Mouse (Mus musculus) T-helper 2 cell (primary cell): Measurements from ENCODE around the gene Olfr1359.
"Not testable (repeated sequence)": the region's sequence is repeated elsewhere in the genome, so short reads cannot be mapped to it uniquely, and the experiment has no call there.

ENCODE experiments used
- in situ Hi-C: fragments of 300-600 bp; cut with MboI, MseI; formaldehyde crosslinking; loops from one replicate; pipeline ENCODE4 v1.15.1; 2025; ENCODE audit warnings: high pct_unique_total_duplicates

Gene Olfr1359

DNA sequence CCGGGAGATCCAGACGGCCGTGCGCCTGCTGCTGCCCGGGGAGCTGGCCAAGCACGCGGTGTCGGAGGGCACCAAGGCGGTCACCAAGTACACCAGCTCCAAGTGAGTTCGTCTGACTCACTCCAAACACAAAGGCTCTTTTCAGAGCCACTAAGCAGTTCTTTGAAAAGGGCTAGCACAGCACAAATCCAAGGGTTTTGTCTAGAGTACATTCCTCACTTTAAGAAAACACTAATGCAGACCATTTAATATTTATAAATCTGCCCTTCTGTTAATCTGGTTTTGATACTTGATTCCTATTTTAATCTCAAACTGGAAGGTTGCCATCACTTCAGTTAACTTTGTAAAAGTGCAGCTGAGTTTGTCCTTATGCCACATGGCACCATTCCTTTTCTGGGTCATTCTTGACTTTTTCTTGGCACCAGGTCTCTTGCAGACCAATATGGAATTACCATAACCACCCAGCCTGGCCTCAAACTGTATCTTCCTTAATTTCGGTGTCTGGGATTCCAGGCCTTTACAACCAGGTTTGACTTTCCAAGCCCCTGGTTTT, 24.5 kb downstream of the Olfr1359 start:
- in situ Hi-C loops: loop anchor here (25.0 kb wide), 2 partner anchors 485 to 1715 kb away; no protein-coding TSS in a partner anchor

DNA sequence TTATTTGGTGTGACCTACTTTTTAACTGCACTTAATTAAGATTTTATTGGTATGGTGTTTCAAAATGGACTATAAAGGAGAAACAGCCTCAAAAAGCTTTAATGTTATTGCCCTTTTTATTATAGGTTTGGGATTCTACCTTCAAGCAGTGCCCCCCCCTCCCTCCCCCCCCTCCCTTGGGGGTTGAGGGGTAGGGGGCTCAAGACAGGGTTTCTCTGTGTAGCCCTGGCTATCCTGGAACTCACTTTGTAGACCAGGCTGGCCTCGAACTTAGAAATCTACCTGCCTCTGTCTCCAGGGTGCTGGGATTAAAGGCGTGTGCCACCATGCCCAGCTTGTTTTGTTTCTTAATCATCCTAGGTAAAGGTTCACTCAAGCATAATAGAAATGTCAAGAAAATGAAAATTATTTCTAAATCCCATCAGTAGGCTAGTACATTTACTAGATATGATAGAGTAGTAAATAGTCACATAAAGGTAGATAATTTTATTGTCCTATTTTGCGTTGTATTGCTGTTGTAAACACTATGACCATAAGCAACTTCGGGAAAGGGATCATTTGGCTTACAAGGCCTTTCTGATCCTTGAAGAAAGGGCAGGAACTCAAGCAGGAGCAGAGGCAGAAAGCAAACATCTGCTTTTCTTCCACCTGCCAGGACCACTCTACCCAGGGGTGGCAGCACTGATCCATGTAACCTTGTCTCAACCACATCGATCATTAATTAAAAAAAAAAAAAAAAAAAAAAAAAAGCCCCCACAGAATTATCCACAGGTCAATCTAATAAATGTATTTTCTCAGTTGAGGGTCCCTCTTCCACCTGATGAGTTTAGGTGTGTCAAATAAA, 25.3 kb downstream of the Olfr1359 start:
- in situ Hi-C loops: loop anchor here (25.0 kb wide), 2 partner anchors 486 to 1714 kb away; no protein-coding TSS in a partner anchor

DNA sequence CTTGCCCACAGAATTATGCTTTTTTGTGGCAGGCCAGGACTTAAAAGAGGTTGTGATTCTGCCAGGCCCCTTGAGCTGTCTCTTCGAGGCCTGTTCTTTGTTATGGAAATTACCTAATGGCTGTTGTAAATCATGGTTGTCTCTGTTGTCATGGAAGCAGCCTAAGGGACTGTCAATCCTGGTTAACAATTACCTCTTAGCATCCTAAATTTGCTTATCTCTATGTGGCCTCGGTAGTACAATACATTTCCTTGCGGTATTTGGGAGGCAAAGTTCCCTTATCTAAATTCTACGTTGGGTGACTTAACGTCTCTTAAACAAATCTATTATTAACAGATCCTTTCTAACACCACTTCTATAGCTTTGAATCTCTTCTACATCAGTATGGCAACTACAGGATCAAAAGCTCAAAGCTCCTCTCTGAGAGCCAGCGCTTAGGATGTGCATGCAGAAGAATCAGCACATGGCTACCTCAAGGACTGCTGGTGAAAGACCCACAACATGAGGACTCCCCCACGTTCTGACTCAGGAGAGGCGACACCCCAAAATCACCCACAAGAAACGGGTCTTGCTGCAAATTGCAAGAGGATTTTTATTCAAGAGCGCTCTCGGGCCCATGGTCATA, 30.1 kb downstream of the Olfr1359 start:
- in situ Hi-C loops: no loop called here

GRCm38 (mm10) chr13:21729544-21729943, 31.6 kb downstream of the Olfr1359 start:
- in situ Hi-C loops: no loop called here

DNA sequence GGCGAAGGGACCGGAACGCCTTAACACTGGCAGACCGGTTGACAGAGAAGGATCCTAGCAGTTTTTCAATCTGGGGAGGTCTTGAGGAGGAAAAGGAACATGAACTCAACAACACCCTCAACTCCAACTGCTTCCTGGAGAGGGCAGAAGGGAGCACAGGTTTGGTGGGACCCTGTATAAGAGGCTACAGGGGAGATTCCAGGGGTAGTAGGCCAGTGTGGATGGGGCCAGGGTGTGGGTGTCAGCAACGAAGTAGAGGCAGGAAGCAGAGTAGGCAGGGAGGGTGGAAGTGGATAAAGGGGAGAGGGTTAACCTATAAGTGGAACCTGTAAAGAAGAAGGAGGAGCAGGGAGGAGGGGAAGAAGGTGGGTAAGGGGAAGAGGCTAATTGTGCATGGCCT, 35.6 kb downstream of the Olfr1359 start:
- in situ Hi-C loops: no loop called here

DNA sequence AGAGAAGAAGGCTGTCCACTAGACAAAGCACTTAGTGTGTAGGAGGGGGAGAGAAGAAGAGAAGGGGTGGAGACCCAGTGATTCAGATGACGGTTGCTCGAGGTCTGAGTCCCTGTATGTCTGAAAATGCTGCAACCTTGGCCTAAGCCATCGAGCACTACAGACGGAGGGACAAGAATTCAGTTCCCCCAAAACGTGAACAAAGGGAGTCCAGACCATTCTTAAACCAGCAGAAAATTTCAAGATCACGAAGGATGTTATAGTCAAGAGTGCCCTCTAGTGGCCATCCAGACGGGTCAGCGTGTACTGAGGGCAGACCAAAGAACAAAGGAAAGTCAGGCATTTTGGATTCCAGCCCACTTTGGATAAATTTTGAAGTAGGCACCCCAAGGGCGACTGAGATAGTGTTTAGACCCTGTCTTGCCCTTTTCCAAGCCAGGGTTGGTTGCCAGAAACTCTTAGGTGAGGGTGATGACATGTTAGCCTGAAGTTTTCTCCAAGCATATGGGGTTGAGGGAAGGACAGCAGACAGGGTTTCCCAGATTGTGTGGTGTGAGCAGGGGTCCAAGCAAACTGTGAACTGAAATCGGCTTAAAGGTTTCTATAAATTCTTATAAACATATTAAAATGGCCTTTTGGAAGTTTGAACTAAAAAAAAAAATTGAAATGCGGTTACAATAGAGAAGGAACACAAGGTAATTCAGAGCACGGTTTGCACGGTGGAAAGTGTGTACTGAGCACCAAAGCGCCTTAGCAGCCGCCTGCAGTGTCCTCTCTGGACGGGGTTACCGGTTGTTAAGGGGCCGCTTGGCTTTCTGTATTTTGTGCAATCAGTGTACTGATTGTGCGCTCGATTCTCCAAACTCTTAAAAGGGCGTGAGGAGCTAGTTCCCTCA, 36.3 kb downstream of the Olfr1359 start:
- in situ Hi-C loops: no loop called here

DNA sequence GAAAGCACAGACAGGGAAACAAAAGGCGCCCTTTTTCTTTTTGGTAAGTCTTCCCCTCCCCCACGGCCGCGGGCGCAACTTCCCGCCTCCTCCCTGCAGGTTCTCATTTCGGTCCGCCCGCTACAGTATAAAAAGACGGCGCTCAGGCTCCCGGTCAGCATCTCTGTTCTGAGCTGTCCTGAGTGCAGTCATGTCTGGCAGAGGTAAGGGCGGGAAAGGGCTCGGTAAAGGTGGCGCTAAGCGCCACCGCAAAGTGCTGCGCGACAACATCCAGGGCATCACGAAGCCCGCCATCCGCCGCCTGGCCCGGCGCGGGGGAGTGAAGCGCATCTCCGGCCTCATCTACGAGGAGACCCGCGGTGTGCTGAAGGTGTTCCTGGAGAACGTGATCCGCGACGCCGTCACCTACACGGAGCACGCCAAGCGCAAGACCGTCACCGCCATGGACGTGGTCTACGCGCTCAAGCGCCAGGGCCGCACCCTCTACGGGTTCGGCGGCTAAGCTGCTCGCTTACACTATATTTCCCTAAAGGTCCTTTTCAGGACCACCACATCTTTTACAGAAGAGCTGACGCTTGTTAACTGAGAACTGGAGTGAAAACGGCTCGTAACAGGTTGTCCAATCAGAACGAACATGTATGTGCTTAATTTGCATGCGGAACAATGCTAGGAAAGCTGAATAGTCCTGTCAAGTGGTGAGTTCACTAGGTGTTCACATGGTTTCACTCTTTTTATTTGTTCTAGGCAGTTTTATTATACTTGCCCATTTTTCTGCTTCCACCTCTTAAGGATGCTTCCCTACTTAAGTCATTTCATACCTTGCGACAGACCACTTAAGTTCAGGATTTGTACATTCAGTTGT, 37.2 kb downstream of the Olfr1359 start, which contains the start of gene Hist1h4j:
TSS of gene Hist1h4j (plus strand) at position 159 of the 862 bp plus-strand sequence.
- in situ Hi-C loops: not testable (repeated sequence)

DNA sequence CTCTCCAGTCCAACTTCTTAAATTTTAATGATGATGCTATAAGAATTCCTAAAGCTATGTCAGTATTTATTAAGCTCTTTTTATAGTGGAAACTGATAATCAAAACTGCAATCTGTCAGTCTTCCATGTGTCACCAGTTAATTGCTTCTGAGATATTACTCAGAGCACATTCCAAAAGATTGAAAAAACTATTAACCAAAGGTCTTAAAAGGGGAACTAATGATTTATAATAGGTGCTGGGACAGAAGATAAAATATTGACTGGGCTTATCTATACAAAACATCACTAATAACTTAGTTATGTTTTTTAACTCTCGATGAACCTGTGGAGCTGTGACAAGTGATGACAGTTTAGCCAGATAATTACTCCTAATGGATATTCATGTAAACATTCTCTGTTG, 47.1 kb downstream of the Olfr1359 start:
- in situ Hi-C loops: loop anchor here (5.0 to 10.0 kb wide), 2 partner anchors 42 to 1400 kb away; partner anchors contain the start of genes Hist1h2an and Hist1h2bp

GRCm38 (mm10) chr13:21749387-21750158, 51.7 kb downstream of the Olfr1359 start:
- in situ Hi-C loops: loop anchor here (5.0 to 10.0 kb wide), 2 partner anchors 38 to 1405 kb away; partner anchors contain the start of genes Hist1h2an and Hist1h2bp

DNA sequence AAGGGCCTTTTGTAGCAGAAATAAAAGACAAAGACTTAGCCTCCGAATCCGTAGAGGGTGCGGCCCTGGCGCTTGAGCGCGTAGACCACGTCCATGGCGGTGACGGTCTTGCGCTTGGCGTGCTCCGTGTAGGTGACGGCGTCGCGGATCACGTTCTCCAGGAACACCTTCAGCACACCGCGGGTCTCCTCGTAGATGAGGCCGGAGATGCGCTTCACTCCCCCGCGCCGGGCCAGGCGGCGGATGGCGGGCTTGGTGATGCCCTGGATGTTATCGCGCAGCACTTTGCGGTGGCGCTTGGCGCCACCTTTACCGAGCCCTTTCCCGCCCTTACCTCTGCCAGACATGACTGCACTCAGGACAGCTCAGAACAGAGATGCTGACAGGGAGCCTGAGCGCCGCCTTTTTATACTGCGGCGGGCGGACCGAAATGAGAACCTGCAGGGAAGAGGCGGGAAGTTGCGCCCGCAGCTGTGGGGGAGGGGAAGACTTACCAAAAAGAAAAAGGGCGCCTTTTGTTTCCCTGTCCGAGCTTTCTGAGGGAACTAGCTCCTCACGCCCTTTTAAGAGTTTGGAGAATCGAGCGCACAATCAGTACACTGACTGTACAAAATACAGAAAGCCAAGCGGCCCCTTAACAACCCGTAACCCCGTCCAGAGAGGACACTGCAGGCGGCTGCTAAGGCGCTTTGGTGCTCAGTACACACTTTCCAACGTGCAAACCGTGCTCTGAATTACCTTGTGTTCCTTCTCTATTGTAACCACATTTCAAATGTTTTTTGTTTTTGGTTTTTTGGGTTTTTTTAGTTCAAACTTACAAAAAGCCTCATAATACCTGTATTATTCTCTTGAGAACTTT, 52.5 kb downstream of the Olfr1359 start, which contains the start of gene Hist1h4k:
TSS of gene Hist1h4k (minus strand) at position 347 of the 859 bp plus-strand sequence.
- in situ Hi-C loops: not testable (repeated sequence)

DNA sequence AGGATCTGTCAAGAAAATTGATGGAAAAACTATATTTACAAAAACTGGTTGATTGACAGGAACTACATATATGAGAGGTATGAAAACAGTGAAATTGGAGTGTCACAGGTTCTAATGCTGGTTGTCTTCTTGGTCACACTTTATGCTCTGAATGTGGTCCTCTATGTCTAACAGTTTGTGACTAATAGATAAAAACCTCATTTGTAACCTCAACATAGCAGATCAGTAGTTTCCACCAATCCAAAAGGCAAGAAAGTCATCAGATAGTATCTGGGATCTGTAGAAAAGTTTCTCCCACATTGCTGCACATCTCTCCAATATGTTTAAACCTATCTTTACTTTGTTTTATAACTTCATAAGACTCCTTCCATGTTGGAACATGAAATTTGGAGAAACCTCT, 53.5 kb downstream of the Olfr1359 start:
- in situ Hi-C loops: no loop called here

DNA sequence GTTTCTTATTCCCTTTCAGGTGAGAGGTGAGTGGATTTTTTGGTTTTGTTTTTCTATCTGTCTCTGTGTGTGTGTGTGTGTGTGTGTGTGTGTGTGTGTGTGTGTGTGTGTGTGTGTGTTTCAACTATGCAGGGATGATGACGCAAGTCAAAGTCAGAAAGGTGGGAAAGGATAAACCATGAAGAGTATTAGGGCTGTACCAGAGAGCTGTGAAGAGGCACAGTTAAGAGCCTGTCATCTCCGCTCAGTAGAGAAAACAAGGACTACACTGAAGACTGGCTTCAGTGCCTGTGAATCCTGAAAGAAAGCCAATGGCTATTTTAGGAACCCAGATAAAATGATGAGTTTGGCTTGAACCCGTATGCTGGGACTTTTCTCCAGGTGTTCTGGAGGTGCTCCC, 53.9 kb downstream of the Olfr1359 start:
- in situ Hi-C loops: no loop called here

- in situ Hi-C loops: no loop called here
These were observed 54.4 kb downstream of the Olfr1359 start for GRCm38 (mm10) chr13:21752356-21752755.

DNA sequence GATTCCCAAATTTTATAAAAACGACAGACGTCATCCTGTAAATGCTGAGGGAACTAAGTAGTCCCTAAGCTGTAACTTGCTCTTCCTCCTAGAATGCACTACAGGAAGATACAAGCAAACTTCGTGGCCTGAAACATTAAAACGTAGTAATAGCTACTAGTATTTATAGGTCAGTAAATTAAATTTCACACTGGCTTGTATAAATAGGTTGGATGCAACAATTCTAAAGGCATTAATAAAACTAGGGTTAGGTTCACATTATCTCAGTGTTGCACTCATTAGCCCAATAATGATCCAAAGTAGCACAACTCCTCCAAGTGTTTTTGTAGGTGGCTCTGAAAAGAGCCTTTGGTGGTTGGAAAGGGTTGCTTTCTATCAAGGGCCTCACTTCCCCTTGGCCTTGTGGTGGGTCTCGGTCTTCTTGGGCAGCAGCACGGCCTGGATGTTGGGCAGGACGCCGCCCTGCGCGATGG, 55.2 kb downstream of the Olfr1359 start:
- in situ Hi-C loops: no loop called here

GRCm38 (mm10) chr13:21753524-21754285, 55.8 kb downstream of the Olfr1359 start, which contains the start of the genes Hist1h2ak and Hist1h2bn:
Gene Hist1h2ak (minus strand): TSS chr13:21753827.
Gene Hist1h2bn (plus strand): TSS chr13:21754123.
- in situ Hi-C loops: not testable (repeated sequence)

- in situ Hi-C loops: not testable (repeated sequence)
These were observed 56.5 kb downstream of the Olfr1359 start for GRCm38 (mm10) chr13:21754294-21755001.

DNA sequence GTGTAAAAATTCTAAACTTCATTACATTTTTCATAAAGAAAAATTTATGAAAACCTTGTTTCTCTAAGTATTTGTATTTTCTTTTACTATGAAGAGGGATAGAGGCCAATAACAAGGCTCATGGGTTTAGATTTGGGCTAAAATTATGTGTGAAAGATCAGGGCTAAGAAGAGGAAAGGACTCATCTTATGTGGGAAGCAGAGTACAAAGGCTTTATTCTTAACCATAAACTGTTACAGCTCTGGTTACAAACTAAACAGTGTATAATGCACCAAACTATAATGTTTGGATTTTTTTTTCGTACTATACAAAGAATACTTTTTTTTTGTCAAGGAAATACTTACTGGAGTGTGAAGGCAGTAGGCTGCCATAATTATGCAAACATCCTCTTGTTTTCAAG, 57.8 kb downstream of the Olfr1359 start:
- in situ Hi-C loops: no loop called here
